Mouse (Mus musculus) megakaryocyte, embryonic 14.5 days (primary cell): ENCODE data around the gene D930048N14Rik.

ENCODE experiments used
- FLI1 ChIP-seq: IDR thresholded peaks from 2 replicates; pipeline ENCODE4 v1.6.1; 2012; ENCODE audit warnings: low read length, inconsistent platforms, mixed read lengths
- GATA1 ChIP-seq: IDR thresholded peaks from 3 replicates; pipeline ENCODE4 v1.6.1; 2012; ENCODE audit warnings: mixed read lengths, low read length, inconsistent platforms, borderline replicate concordance

- no peak for TF ChIP-seq GATA1
- no peak for TF ChIP-seq FLI1
Observed at GRCm38 (mm10) chr11:51640748-51641147, 10.0 kb upstream of the D930048N14Rik start.
